Mouse (Mus musculus): ENCODE data around the gene Adm.

DNA sequence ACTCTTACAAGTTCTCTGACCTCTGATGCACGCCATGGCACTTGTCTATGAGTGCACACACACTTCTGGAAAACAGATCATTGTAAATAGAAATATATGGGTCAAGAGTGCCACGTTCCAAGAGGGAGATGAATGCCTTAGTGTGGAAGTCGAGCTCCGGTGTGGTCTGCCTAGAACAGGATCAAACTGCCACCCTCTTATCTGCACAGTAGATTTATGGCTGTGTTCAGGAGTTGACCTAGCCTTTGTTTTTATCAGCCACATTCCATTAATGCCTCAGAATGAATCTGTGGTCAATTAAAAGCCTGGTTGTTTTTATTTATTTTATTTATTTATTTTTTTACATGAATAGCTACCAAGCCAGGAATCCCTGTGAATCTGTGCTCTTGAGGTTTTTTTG lies 23.0 kb downstream of the Adm start:
- TF ChIP-seq CTCF (IDR thresholded peaks at IDR 0.05; ENCODE audit: low read depth) (no peak), EP300 (IDR thresholded peaks at IDR 0.05; ENCODE audit: low read depth) (no peak)
